Mouse (Mus musculus): ENCODE results near the gene Scrn1. TPM values are rescaled to one million over a fixed set of nuclear protein-coding genes. Genes with fewer than 3 reads are reported as not detected.

Gene Scrn1
- 109 and 114 TPM in 2 replicates for polyA plus RNA-seq (2015; fragmentation: Nextera tagmentation; extraction: Ambion mirVana)

DNA sequence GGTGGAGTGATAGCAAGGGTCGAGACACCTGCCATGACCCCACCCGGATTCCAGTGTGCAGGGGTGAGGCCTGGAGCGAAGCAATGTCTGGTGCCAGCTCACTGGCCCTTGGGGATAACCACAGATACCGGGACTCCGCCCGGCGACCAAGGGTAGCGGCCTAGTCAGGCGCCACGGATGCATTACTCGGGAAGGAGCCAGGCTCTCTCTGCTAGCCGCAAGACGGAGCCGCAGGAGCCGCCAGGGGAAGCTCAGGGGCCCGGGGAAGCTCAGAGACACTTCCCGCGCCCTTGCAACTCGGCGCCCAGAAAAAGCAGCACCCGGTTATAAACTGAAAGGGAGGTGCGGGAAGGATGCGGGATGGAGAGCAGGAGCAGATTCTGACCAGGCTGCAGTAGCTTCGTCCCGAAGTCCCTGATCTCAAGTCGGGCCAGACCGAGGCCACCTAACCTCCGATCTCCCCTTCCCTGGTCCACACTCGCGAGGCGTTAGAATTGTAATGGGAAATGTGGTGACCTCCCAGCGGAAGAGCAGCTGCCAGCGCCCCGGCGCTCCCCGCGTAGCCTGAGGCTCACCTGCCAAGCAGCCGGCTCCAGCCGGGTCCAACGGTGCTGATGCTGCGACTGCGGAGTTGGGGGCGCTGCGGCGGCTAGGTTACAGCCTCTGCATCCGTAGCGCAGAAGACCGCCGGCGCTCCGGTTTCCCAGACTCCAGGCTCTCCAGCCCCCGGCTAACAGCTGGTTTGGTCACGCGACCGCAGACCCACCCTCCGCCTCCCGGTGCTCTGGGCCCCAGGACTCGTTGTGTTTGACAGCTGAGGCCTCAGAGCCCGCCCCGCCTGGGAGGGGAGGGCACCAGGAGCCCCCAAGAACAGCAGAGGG, at the start of gene Scrn1:
Scrn1 (minus strand) TSS at position 825 of the 881 bp plus-strand sequence.
- Histone ChIP-seq H3K36me3 (ENCODE audit: control insufficient read depth, insufficient read depth, low read length) (no peaks in the 10 kb centered on the region), H3K4me1 (ENCODE audit: control insufficient read depth, insufficient read depth, low read depth, low read length) (peaks cover 23% of the 10 kb centered on the region), H3K9me3 (ENCODE audit: control insufficient read depth, low read length) (no peaks in the 10 kb centered on the region), H3K4me3 (ENCODE audit: low read length) (peak within 1 kb of the TSS; percentile 63), H3K4me2 (ENCODE audit: low read length) (peak within 1 kb of the TSS; percentile 86), H3K27me3 (replicated peaks; ENCODE audit: control insufficient read depth, insufficient read depth, low read length) (no peaks in the 10 kb centered on the region), H3K27ac (ENCODE audit: low read depth, low read length) (peak within 1 kb of the TSS; percentile 96), H3K9ac (ENCODE audit: low read depth, low read length) (peak within 1 kb of the TSS; percentile 90)
- under 1% methylated on average over 57 of the region's 60 CpGs for WGBS
- peak; percentile 87 for ATAC-seq

DNA sequence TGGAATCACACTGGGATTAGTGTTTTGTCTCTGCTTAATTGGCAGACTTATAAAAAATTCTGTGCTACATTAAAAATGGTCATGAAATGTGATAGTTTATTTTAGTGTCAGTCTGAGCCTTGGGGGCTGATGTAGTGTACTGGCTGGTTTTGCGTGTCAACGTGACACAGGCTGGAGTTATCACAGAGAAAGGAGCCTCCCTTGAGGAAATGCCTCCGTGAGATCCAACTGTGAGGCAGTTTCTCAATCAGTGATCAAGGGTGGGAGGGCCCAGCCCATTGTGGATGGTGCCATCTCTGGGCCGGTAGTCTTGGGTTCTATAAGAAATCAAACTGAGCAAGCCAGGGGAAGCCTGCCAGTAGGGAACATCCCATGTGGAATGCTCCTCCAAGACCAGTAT, 40.0 kb upstream of the Scrn1 start:
- Histone ChIP-seq H3K36me3 (ENCODE audit: control insufficient read depth, insufficient read depth, low read length) (no peaks in the 10 kb centered on the region), H3K27ac (ENCODE audit: low read depth, low read length) (no peak overlapping the region), H3K9ac (ENCODE audit: low read depth, low read length) (no peak overlapping the region), H3K4me1 (ENCODE audit: control insufficient read depth, insufficient read depth, low read depth, low read length) (no peaks in the 10 kb centered on the region), H3K4me3 (ENCODE audit: low read length) (no peak overlapping the region), H3K27me3 (replicated peaks; ENCODE audit: control insufficient read depth, insufficient read depth, low read length) (no peaks in the 10 kb centered on the region), H3K4me2 (ENCODE audit: low read length) (no peak overlapping the region), H3K9me3 (ENCODE audit: control insufficient read depth, low read length) (no peaks in the 10 kb centered on the region)
- no peak for ATAC-seq
- 50% methylated on average over 4 of the region's 4 CpGs for WGBS

- H3K36me3 ChIP-seq (ENCODE audit: control insufficient read depth, insufficient read depth, low read length) = no peaks in the 10 kb centered on the region
- 100% methylated on average over 1 of the region's 1 CpGs for WGBS
- no peak overlapping the region for H3K9ac ChIP-seq (ENCODE audit: low read depth, low read length)
- no peak overlapping the region for H3K4me2 ChIP-seq (ENCODE audit: low read length)
- H3K4me1 ChIP-seq (ENCODE audit: control insufficient read depth, insufficient read depth, low read depth, low read length) = no peaks in the 10 kb centered on the region
- no peaks in the 10 kb centered on the region for H3K27me3 ChIP-seq (replicated peaks; ENCODE audit: control insufficient read depth, insufficient read depth, low read length)
- no peak for ATAC-seq
- H3K9me3 ChIP-seq (ENCODE audit: control insufficient read depth, low read length) = no peaks in the 10 kb centered on the region
- H3K27ac ChIP-seq (ENCODE audit: low read depth, low read length) = no peak overlapping the region
- H3K4me3 ChIP-seq (ENCODE audit: low read length) = no peak overlapping the region
Observed at GRCm38 (mm10) chr6:54604001-54604715, 37.9 kb upstream of the Scrn1 start.

DNA sequence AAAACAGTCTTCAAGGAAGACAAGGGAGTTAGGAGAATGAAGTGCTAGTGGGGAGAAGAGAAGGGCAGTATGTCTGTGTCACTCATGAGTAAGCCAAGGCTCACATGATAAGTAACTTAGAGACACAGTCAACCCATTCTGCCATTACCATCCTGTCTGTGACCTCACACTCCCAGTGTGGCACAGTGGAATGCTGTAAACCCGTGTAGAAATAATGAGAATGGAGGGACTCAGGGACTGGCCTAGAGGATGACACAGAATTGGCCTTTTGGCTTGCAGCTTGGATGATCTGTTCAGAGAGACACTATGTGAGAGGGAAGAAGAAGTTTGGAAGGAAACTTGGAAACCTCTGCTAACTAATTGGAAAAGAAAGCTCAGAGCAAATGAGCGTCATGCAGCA, 36.6 kb upstream of the Scrn1 start:
- no peaks in the 10 kb centered on the region for H3K27me3 ChIP-seq (replicated peaks; ENCODE audit: control insufficient read depth, insufficient read depth, low read length)
- H3K4me1 ChIP-seq (ENCODE audit: control insufficient read depth, insufficient read depth, low read depth, low read length) = no peaks in the 10 kb centered on the region
- ATAC-seq = no peak
- H3K4me2 ChIP-seq (ENCODE audit: low read length) = no peak overlapping the region
- H3K9ac ChIP-seq (ENCODE audit: low read depth, low read length) = no peak overlapping the region
- WGBS = 83% methylated on average over 2 of the region's 2 CpGs
- H3K4me3 ChIP-seq (ENCODE audit: low read length) = no peak overlapping the region
- no peaks in the 10 kb centered on the region for H3K36me3 ChIP-seq (ENCODE audit: control insufficient read depth, insufficient read depth, low read length)
- H3K9me3 ChIP-seq (ENCODE audit: control insufficient read depth, low read length) = no peaks in the 10 kb centered on the region
- H3K27ac ChIP-seq (ENCODE audit: low read depth, low read length) = no peak overlapping the region

- H3K4me2 ChIP-seq (ENCODE audit: low read length) = no peak overlapping the region
- no peak overlapping the region for H3K9ac ChIP-seq (ENCODE audit: low read depth, low read length)
- 81% methylated on average over 5 of the region's 5 CpGs for WGBS
- no peaks in the 10 kb centered on the region for H3K36me3 ChIP-seq (ENCODE audit: control insufficient read depth, insufficient read depth, low read length)
- H3K27ac ChIP-seq (ENCODE audit: low read depth, low read length) = no peak overlapping the region
- no peak for ATAC-seq
- H3K4me3 ChIP-seq (ENCODE audit: low read length) = no peak overlapping the region
- peaks cover 13% of the 10 kb centered on the region for H3K4me1 ChIP-seq (ENCODE audit: control insufficient read depth, insufficient read depth, low read depth, low read length)
- no peaks in the 10 kb centered on the region for H3K9me3 ChIP-seq (ENCODE audit: control insufficient read depth, low read length)
- H3K27me3 ChIP-seq (replicated peaks; ENCODE audit: control insufficient read depth, insufficient read depth, low read length) = no peaks in the 10 kb centered on the region
Observed at GRCm38 (mm10) chr6:54600681-54601347, 34.5 kb upstream of the Scrn1 start.

DNA sequence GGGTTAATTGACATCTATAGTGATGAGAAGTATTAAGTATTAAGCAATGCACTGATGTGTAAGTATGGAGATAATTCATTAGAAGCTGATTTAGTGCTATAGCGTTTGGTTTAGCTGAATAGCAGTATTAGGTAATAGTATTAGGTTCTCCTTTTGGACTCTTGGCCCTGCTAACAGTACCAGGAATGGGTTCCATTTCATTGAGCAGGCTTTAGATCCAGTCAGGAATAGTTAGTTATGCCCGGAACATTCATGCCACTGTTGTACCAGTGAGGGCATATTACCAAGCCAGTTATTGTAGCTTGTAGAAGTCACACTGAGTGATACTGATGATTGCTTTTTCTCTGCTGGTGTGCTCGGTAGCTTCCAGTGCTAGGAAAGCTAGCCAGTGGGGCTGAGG, 31.4 kb upstream of the Scrn1 start:
- Histone ChIP-seq H3K27ac (ENCODE audit: low read depth, low read length) (no peak overlapping the region), H3K4me1 (ENCODE audit: control insufficient read depth, insufficient read depth, low read depth, low read length) (peaks cover 20% of the 10 kb centered on the region), H3K4me2 (ENCODE audit: low read length) (no peak overlapping the region), H3K9ac (ENCODE audit: low read depth, low read length) (no peak overlapping the region), H3K9me3 (ENCODE audit: control insufficient read depth, low read length) (no peaks in the 10 kb centered on the region), H3K36me3 (ENCODE audit: control insufficient read depth, insufficient read depth, low read length) (no peaks in the 10 kb centered on the region), H3K4me3 (ENCODE audit: low read length) (no peak overlapping the region), H3K27me3 (replicated peaks; ENCODE audit: control insufficient read depth, insufficient read depth, low read length) (no peaks in the 10 kb centered on the region)
- ATAC-seq = no peak
- 83% methylated on average over 3 of the region's 3 CpGs for WGBS

DNA sequence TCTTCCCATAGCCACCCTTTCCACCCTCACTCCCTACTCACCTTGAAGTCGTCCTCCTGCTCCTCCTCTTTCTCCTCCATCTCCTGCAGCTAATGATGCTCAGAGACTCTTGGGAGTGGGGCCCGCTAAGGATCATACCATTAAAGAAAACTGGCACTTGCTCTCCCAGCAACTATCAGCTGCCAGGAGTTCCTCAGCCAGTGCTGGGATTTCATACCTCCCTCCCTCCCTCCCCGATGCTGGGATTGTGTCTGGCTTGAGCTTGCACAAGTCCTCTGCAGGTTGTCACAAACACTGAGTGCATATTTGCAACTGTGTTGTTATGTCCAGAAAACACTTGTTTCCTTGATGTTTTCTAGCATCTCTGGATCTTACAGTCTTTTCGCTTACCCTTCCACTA, 30.9 kb upstream of the Scrn1 start, which contains the start of gene Fkbp14:
Fkbp14 (minus strand) TSS at position 101 of the 400 bp plus-strand sequence.
- Histone ChIP-seq H3K27me3 (replicated peaks; ENCODE audit: control insufficient read depth, insufficient read depth, low read length) (no peaks in the 10 kb centered on the region), H3K27ac (ENCODE audit: low read depth, low read length) (no peak within 1 kb of the TSS), H3K4me1 (ENCODE audit: control insufficient read depth, insufficient read depth, low read depth, low read length) (peaks cover 20% of the 10 kb centered on the region), H3K36me3 (ENCODE audit: control insufficient read depth, insufficient read depth, low read length) (no peaks in the 10 kb centered on the region), H3K4me2 (ENCODE audit: low read length) (peak within 1 kb of the TSS; percentile 72), H3K4me3 (ENCODE audit: low read length) (no peak within 1 kb of the TSS; the same call in 1 of the 2 replicates), H3K9me3 (ENCODE audit: control insufficient read depth, low read length) (no peaks in the 10 kb centered on the region), H3K9ac (ENCODE audit: low read depth, low read length) (no peak within 1 kb of the TSS)
- 71% methylated on average over 4 of the region's 4 CpGs for WGBS
- no peak for ATAC-seq

- Histone ChIP-seq H3K4me1 (ENCODE audit: control insufficient read depth, insufficient read depth, low read depth, low read length) (peaks cover 23% of the 10 kb centered on the region), H3K9me3 (ENCODE audit: control insufficient read depth, low read length) (no peaks in the 10 kb centered on the region), H3K9ac (ENCODE audit: low read depth, low read length) (peak overlapping the region; percentile 86), H3K36me3 (ENCODE audit: control insufficient read depth, insufficient read depth, low read length) (no peaks in the 10 kb centered on the region), H3K4me2 (ENCODE audit: low read length) (peak overlapping the region; percentile 72), H3K27me3 (replicated peaks; ENCODE audit: control insufficient read depth, insufficient read depth, low read length) (no peaks in the 10 kb centered on the region), H3K27ac (ENCODE audit: low read depth, low read length) (peak overlapping the region; percentile 78), H3K4me3 (ENCODE audit: low read length) (peak overlapping the region; percentile 72)
- WGBS = under 1% methylated on average over 47 of the region's 48 CpGs
- ATAC-seq = no peak
Observed at GRCm38 (mm10) chr6:54595330-54595878, 29.1 kb upstream of the Scrn1 start.
